Mouse (Mus musculus) limb, embryonic 10.5 days (tissue): ENCODE measurements around the gene Rbpj. TPM values are rescaled to one million over a fixed set of nuclear protein-coding genes. Genes with fewer than 3 reads are reported as not detected.

Source experiments
- DNase-seq: peaks from one replicate; pipeline ENCODE4 v3.0.0-alpha.2; 2017; ENCODE audit warnings: low spot score
- H3K27ac ChIP-seq: fragments of 300-500 bp; sonication (generic); 2 replicates; pipeline ENCODE4 v1.5.1; 2016; ENCODE audit warnings: mild to moderate bottlenecking
- H3K27me3 ChIP-seq: fragments of 300-500 bp; sonication (generic); 2 replicates; pipeline ENCODE4 v1.6.1; 2016; ENCODE audit warnings: low read depth, mild to moderate bottlenecking; ENCODE audit not compliant: poor library complexity, severe bottlenecking
- H3K36me3 ChIP-seq: fragments of 300-500 bp; sonication (generic); 2 replicates; pipeline ENCODE4 v1.6.1; 2016; ENCODE audit warnings: mild to moderate bottlenecking, moderate library complexity
- H3K4me1 ChIP-seq: fragments of 300-500 bp; sonication (generic); 2 replicates; pipeline ENCODE4 v1.6.1; 2016
- H3K4me3 ChIP-seq: fragments of 300-500 bp; sonication (generic); 2 replicates; pipeline ENCODE4 v1.5.1; 2016; ENCODE audit warnings: mild to moderate bottlenecking, moderate library complexity
- H3K9me3 ChIP-seq: fragments of 300-500 bp; sonication (generic); replicated peaks from 2 replicates; pipeline ENCODE4 v1.6.1; 2016; ENCODE audit warnings: mild to moderate bottlenecking
- WGBS: fragments of 180-500 bp; shearing (Covaris S2); methylation state at CpG from one replicate; pipeline ENCODE4 v1.1.7; 2016; 5-methylcytosine and 5-hydroxymethylcytosine counted together
- polyA plus RNA-seq: library from polyadenylated mRNA; unstranded; fragments of >200 nt; fragmentation: Nextera tagmentation; extraction: Ambion mirVana; gene quantifications from 2 replicates; pipeline ENCODE4 v1.2.1, GENCODE M21; 2016

Rbpj gene
- 36.1 and 45.1 TPM in 2 replicates for polyA plus RNA-seq

GRCm38 (mm10) chr5:53465883-53466282 lies at the start of gene Rbpj:
Rbpj (plus strand) TSS chr5:53466152.
- Histone ChIP-seq H3K4me3 (no peak within 1 kb of the TSS), H3K27ac (no peak within 1 kb of the TSS), H3K9me3 (no peaks in the 10 kb centered on the region), H3K27me3 (0 out of 2 replicates have a peak, but pooled peaks cover 25% of the 10 kb centered on the region), H3K36me3 (no peaks in the 10 kb centered on the region), H3K4me1 (peaks cover 17% of the 10 kb centered on the region)
- no peak for DNase-seq
- WGBS = 92% methylated on average over 9 of the region's 9 CpGs

- no peaks in the 10 kb centered on the region for H3K36me3 ChIP-seq
- DNase-seq = no peak
- no peak overlapping the region for H3K27ac ChIP-seq
- WGBS = 81% methylated on average over 1 of the region's 1 CpGs
- H3K4me3 ChIP-seq = no peak overlapping the region
- H3K4me1 ChIP-seq = no peaks in the 10 kb centered on the region
- H3K27me3 ChIP-seq = no peaks in the 10 kb centered on the region
- H3K9me3 ChIP-seq = no peaks in the 10 kb centered on the region
Measured at GRCm38 (mm10) chr5:53420777-53421176, 45.2 kb upstream of the Rbpj start.

GRCm38 (mm10) chr5:53421291-53421690 lies 44.7 kb upstream of the Rbpj start:
- no peak for DNase-seq
- H3K27me3 ChIP-seq = no peaks in the 10 kb centered on the region
- no peaks in the 10 kb centered on the region for H3K9me3 ChIP-seq
- no peak overlapping the region for H3K4me3 ChIP-seq
- 74% methylated on average over 4 of the region's 4 CpGs for WGBS
- no peaks in the 10 kb centered on the region for H3K36me3 ChIP-seq
- H3K4me1 ChIP-seq = no peaks in the 10 kb centered on the region
- no peak overlapping the region for H3K27ac ChIP-seq

- Histone ChIP-seq H3K27ac (no peak overlapping the region), H3K4me3 (no peak overlapping the region), H3K4me1 (no peaks in the 10 kb centered on the region), H3K36me3 (no peaks in the 10 kb centered on the region), H3K27me3 (no peaks in the 10 kb centered on the region), H3K9me3 (no peaks in the 10 kb centered on the region)
- DNase-seq = no peak
- 83% methylated on average over 4 of the region's 4 CpGs for WGBS
Measured at GRCm38 (mm10) chr5:53427411-53427810, 38.5 kb upstream of the Rbpj start.

GRCm38 (mm10) chr5:53429683-53430477 lies 36.1 kb upstream of the Rbpj start:
- WGBS = 85% methylated on average over 10 of the region's 10 CpGs
- Histone ChIP-seq H3K4me3 (no peak overlapping the region), H3K27me3 (no peaks in the 10 kb centered on the region), H3K4me1 (no peaks in the 10 kb centered on the region), H3K36me3 (no peaks in the 10 kb centered on the region), H3K27ac (no peak overlapping the region), H3K9me3 (no peaks in the 10 kb centered on the region)
- no peak for DNase-seq

GRCm38 (mm10) chr5:53432451-53432850 lies 33.5 kb upstream of the Rbpj start:
- WGBS = 90% methylated on average over 4 of the region's 4 CpGs
- no peak overlapping the region for H3K4me3 ChIP-seq
- no peak overlapping the region for H3K27ac ChIP-seq
- H3K27me3 ChIP-seq = no peaks in the 10 kb centered on the region
- no peak for DNase-seq
- H3K9me3 ChIP-seq = no peaks in the 10 kb centered on the region
- H3K4me1 ChIP-seq = no peaks in the 10 kb centered on the region
- no peaks in the 10 kb centered on the region for H3K36me3 ChIP-seq

- DNase-seq = no peak
- WGBS = 90% methylated on average over 6 of the region's 6 CpGs
- H3K4me3 ChIP-seq = no peak overlapping the region
- H3K4me1 ChIP-seq = no peaks in the 10 kb centered on the region
- no peaks in the 10 kb centered on the region for H3K9me3 ChIP-seq
- H3K36me3 ChIP-seq = no peaks in the 10 kb centered on the region
- no peaks in the 10 kb centered on the region for H3K27me3 ChIP-seq
- no peak overlapping the region for H3K27ac ChIP-seq
Measured at GRCm38 (mm10) chr5:53436905-53437632, 28.9 kb upstream of the Rbpj start.

GRCm38 (mm10) chr5:53437767-53438166 lies 28.2 kb upstream of the Rbpj start:
- no peak overlapping the region for H3K27ac ChIP-seq
- 77% methylated on average over 4 of the region's 4 CpGs for WGBS
- DNase-seq = no peak
- no peaks in the 10 kb centered on the region for H3K36me3 ChIP-seq
- no peak overlapping the region for H3K4me3 ChIP-seq
- no peaks in the 10 kb centered on the region for H3K4me1 ChIP-seq
- H3K27me3 ChIP-seq = no peaks in the 10 kb centered on the region
- H3K9me3 ChIP-seq = no peaks in the 10 kb centered on the region

- no peak overlapping the region for H3K27ac ChIP-seq
- H3K36me3 ChIP-seq = no peaks in the 10 kb centered on the region
- no peaks in the 10 kb centered on the region for H3K4me1 ChIP-seq
- no peaks in the 10 kb centered on the region for H3K27me3 ChIP-seq
- H3K4me3 ChIP-seq = no peak overlapping the region
- 77% methylated on average over 3 of the region's 3 CpGs for WGBS
- H3K9me3 ChIP-seq = no peaks in the 10 kb centered on the region
- DNase-seq = no peak
Measured at GRCm38 (mm10) chr5:53438268-53438667, 27.7 kb upstream of the Rbpj start.

- no peaks in the 10 kb centered on the region for H3K27me3 ChIP-seq
Measured at GRCm38 (mm10) chr5:53439655-53440054, 26.3 kb upstream of the Rbpj start.

GRCm38 (mm10) chr5:53444030-53444429 lies 21.9 kb upstream of the Rbpj start:
- H3K9me3 ChIP-seq = no peaks in the 10 kb centered on the region
- no peaks in the 10 kb centered on the region for H3K4me1 ChIP-seq
- no peak overlapping the region for H3K4me3 ChIP-seq
- H3K36me3 ChIP-seq = no peaks in the 10 kb centered on the region
- no peak overlapping the region for H3K27ac ChIP-seq
- DNase-seq = no peak
- 93% methylated on average over 5 of the region's 5 CpGs for WGBS
- H3K27me3 ChIP-seq = no peaks in the 10 kb centered on the region

More at GRCm38 (mm10) chr5:53439655-53440054, 26.3 kb upstream of the Rbpj start:
- WGBS = 72% methylated on average over 3 of the region's 3 CpGs
- Histone ChIP-seq H3K4me1 (no peaks in the 10 kb centered on the region), H3K27ac (no peak overlapping the region), H3K9me3 (no peaks in the 10 kb centered on the region), H3K4me3 (no peak overlapping the region), H3K36me3 (no peaks in the 10 kb centered on the region)
- no peak for DNase-seq

GRCm38 (mm10) chr5:53450945-53451344 lies 15.0 kb upstream of the Rbpj start:
- H3K27ac ChIP-seq = no peak overlapping the region
- 67% methylated on average over 9 of the region's 9 CpGs for WGBS
- no peak overlapping the region for H3K4me3 ChIP-seq
- no peaks in the 10 kb centered on the region for H3K36me3 ChIP-seq
- peaks cover 3% of the 10 kb centered on the region; the same call in 1 of the 2 replicates for H3K4me1 ChIP-seq
- no peaks in the 10 kb centered on the region for H3K27me3 ChIP-seq
- no peak for DNase-seq
- no peaks in the 10 kb centered on the region for H3K9me3 ChIP-seq

GRCm38 (mm10) chr5:53451829-53452228 lies 14.1 kb upstream of the Rbpj start:
- Histone ChIP-seq H3K4me3 (no peak overlapping the region), H3K4me1 (peaks cover 3% of the 10 kb centered on the region; the same call in 1 of the 2 replicates), H3K9me3 (no peaks in the 10 kb centered on the region), H3K27me3 (no peaks in the 10 kb centered on the region), H3K36me3 (no peaks in the 10 kb centered on the region), H3K27ac (no peak overlapping the region)
- WGBS = 90% methylated on average over 8 of the region's 8 CpGs
- no peak for DNase-seq
